Mouse (Mus musculus) embryonic facial prominence, embryonic 10.5 days (tissue): ENCODE data around the gene Gpsm1. TPM values are rescaled to one million over a fixed set of nuclear protein-coding genes. Genes with fewer than 3 reads are reported as not detected.

Experiments
- DNase-seq: peaks from one replicate; pipeline ENCODE4 v3.0.0-alpha.2; 2017; ENCODE audit warnings: low spot score
- H3K27ac ChIP-seq: fragments of 300-500 bp; sonication (generic); replicated peaks from 2 replicates; pipeline ENCODE4 v1.5.1; 2016; ENCODE audit warnings: mild to moderate bottlenecking
- H3K27me3 ChIP-seq: fragments of 300-500 bp; sonication (generic); replicated peaks from 2 replicates; pipeline ENCODE4 v1.6.1; 2016; ENCODE audit warnings: low read depth, mild to moderate bottlenecking; ENCODE audit not compliant: poor library complexity, severe bottlenecking
- H3K36me3 ChIP-seq: fragments of 300-500 bp; sonication (generic); replicated peaks from 2 replicates; pipeline ENCODE4 v1.6.1; 2016; ENCODE audit warnings: mild to moderate bottlenecking, moderate library complexity
- H3K4me1 ChIP-seq: fragments of 300-500 bp; sonication (generic); 2 replicates; pipeline ENCODE4 v1.6.1; 2016
- H3K4me3 ChIP-seq: fragments of 300-500 bp; sonication (generic); 2 replicates; pipeline ENCODE4 v1.5.1; 2016; ENCODE audit warnings: mild to moderate bottlenecking, moderate library complexity
- H3K9me3 ChIP-seq: fragments of 300-500 bp; sonication (generic); 2 replicates; pipeline ENCODE4 v1.6.1; 2016; ENCODE audit warnings: mild to moderate bottlenecking
- WGBS: fragments of 180-500 bp; shearing (Covaris S2); methylation state at CpG from one replicate; pipeline ENCODE4 v1.1.7; 2016; 5-methylcytosine and 5-hydroxymethylcytosine counted together
- polyA plus RNA-seq: library from polyadenylated mRNA; unstranded; fragments of >200 nt; fragmentation: Nextera tagmentation; extraction: Ambion mirVana; gene quantifications from 2 replicates; pipeline ENCODE4 v1.2.1, GENCODE M21; 2016

Gene Gpsm1
- polyA plus RNA-seq, 1 experiment from 2014 or later = 96.7 TPM

- peak overlapping the region; percentile 92 for H3K4me3 ChIP-seq
- H3K27ac ChIP-seq = peak overlapping the region; percentile 98; the same call in 1 of the 2 replicates
- no peak for DNase-seq
- no peaks in the 10 kb centered on the region; the same call in 1 of the 2 replicates for H3K27me3 ChIP-seq
- 87% methylated on average over 11 of the region's 11 CpGs for WGBS
- H3K36me3 ChIP-seq = peaks cover 25% of the 10 kb centered on the region
- peaks cover 47% of the 10 kb centered on the region for H3K4me1 ChIP-seq
- no peaks in the 10 kb centered on the region for H3K9me3 ChIP-seq
Observed at GRCm38 (mm10) chr2:26353066-26353980, 38.0 kb downstream of the Gpsm1 start.

GRCm38 (mm10) chr2:26354401-26354800, 39.1 kb downstream of the Gpsm1 start:
- Histone ChIP-seq H3K36me3 (peaks cover 14% of the 10 kb centered on the region), H3K9me3 (no peaks in the 10 kb centered on the region), H3K4me1 (peaks cover 43% of the 10 kb centered on the region), H3K4me3 (no peak overlapping the region), H3K27ac (no peak overlapping the region), H3K27me3 (no peaks in the 10 kb centered on the region; the same call in 1 of the 2 replicates)
- WGBS = 94% methylated on average over 4 of the region's 4 CpGs
- no peak for DNase-seq

GRCm38 (mm10) chr2:26356231-26356630, 40.9 kb downstream of the Gpsm1 start:
- H3K9me3 ChIP-seq = no peaks in the 10 kb centered on the region
- DNase-seq = no peak
- 86% methylated on average over 4 of the region's 4 CpGs for WGBS
- H3K27ac ChIP-seq = no peak overlapping the region
- H3K4me1 ChIP-seq = peaks cover 30% of the 10 kb centered on the region
- H3K36me3 ChIP-seq = peaks cover 2% of the 10 kb centered on the region; the same call in 1 of the 2 replicates
- H3K27me3 ChIP-seq = no peaks in the 10 kb centered on the region; the same call in 1 of the 2 replicates
- no peak overlapping the region for H3K4me3 ChIP-seq

DNA sequence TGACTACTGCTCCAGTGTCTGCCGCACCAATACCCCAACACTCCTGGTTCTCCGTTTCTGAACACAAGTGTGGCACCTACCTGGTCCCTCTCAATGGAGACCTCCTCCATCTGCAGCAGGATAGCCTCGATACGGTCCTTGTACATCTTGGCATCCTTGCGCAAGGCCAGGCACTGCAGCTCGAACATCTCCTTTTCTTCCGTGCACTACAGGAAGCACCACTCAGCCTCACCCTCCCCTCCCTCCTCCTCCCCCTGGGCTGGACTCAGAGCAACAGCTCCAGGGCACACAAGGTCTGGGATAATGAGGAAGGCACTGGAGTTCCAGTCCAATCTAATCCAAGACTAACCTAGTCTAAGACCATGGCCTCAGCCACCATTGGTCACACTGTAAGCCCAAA, 41.4 kb downstream of the Gpsm1 start:
- H3K9me3 ChIP-seq = no peaks in the 10 kb centered on the region
- no peak overlapping the region for H3K4me3 ChIP-seq
- no peak overlapping the region for H3K27ac ChIP-seq
- H3K36me3 ChIP-seq = peaks cover 4% of the 10 kb centered on the region; the same call in 1 of the 2 replicates
- peaks cover 26% of the 10 kb centered on the region for H3K4me1 ChIP-seq
- DNase-seq = no peak
- 74% methylated on average over 7 of the region's 7 CpGs for WGBS
- no peaks in the 10 kb centered on the region; the same call in 1 of the 2 replicates for H3K27me3 ChIP-seq

DNA sequence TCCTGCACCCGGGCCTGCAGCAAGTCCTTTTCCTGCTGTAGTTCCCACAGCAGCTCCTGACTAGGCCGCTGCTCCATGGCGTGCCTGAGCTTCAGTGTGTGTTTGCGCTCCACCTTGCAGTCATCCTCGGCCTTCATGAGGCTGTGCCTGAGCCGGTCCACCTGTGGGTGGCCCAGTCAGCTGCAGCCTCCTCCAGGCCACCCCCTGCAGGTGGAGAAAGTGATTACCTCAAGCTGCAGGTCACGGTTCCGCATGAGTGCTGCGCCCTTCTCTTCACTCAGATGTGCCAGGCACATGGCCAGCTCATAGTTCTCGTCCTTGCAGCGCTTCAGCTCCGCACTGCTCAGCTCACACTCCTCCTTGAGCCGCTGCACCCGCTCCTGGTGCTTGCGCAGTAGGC, 42.2 kb downstream of the Gpsm1 start:
- WGBS = 49% methylated on average over 15 of the region's 15 CpGs

GRCm38 (mm10) chr2:26358667-26359320, 43.5 kb downstream of the Gpsm1 start:
- H3K9me3 ChIP-seq = no peaks in the 10 kb centered on the region
- H3K36me3 ChIP-seq = peaks cover 20% of the 10 kb centered on the region
- peaks cover 11% of the 10 kb centered on the region for H3K4me1 ChIP-seq
- WGBS = 89% methylated on average over 13 of the region's 13 CpGs
- H3K27ac ChIP-seq = no peak overlapping the region
- no peak for DNase-seq
- no peaks in the 10 kb centered on the region for H3K27me3 ChIP-seq
- H3K4me3 ChIP-seq = no peak overlapping the region

More for the DNA sequence above, 42.2 kb downstream of the Gpsm1 start:
- peaks cover 23% of the 10 kb centered on the region for H3K4me1 ChIP-seq
- H3K36me3 ChIP-seq = peaks cover 7% of the 10 kb centered on the region
- peak; percentile 17 for DNase-seq
- H3K27ac ChIP-seq = no peak overlapping the region; the same call in 1 of the 2 replicates
- H3K9me3 ChIP-seq = no peaks in the 10 kb centered on the region
- H3K27me3 ChIP-seq = no peaks in the 10 kb centered on the region; the same call in 1 of the 2 replicates
- no peak overlapping the region for H3K4me3 ChIP-seq

GRCm38 (mm10) chr2:26359983-26360382, 44.7 kb downstream of the Gpsm1 start:
- DNase-seq = no peak
- Histone ChIP-seq H3K4me1 (peaks cover 11% of the 10 kb centered on the region), H3K36me3 (peaks cover 32% of the 10 kb centered on the region), H3K4me3 (no peak overlapping the region), H3K27me3 (no peaks in the 10 kb centered on the region), H3K9me3 (no peaks in the 10 kb centered on the region), H3K27ac (no peak overlapping the region)
- WGBS = 89% methylated on average over 6 of the region's 6 CpGs

DNA sequence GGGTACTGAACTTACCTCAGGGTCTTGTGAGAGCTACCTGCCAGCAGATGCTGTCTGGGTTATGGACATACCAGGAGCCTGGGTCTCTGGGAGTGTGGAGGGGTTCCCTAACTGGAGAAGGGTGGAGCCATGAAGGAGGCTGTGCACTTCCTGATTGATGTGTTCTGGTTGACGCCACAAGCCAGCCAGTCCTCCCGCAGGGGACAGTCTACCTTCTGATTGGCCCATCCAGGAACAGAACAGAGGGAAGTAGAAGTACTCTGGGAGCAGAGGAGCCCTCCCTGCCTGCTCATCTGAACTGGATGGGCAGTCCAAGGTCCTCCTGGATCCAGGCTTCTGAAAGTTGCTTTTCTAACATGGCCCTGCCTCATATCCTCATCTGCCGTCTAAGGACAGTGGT, 45.5 kb downstream of the Gpsm1 start, which contains the start of gene Card9:
Gene Card9 (minus strand): TSS at position 147 of the 400 bp plus-strand sequence.
- Histone ChIP-seq H3K4me3 (no peak within 1 kb of the TSS), H3K9me3 (no peaks in the 10 kb centered on the region), H3K36me3 (peaks cover 40% of the 10 kb centered on the region), H3K27ac (no peak within 1 kb of the TSS), H3K4me1 (peaks cover 11% of the 10 kb centered on the region), H3K27me3 (no peaks in the 10 kb centered on the region)
- no peak for DNase-seq
- 56% methylated on average over 3 of the region's 3 CpGs for WGBS

DNA sequence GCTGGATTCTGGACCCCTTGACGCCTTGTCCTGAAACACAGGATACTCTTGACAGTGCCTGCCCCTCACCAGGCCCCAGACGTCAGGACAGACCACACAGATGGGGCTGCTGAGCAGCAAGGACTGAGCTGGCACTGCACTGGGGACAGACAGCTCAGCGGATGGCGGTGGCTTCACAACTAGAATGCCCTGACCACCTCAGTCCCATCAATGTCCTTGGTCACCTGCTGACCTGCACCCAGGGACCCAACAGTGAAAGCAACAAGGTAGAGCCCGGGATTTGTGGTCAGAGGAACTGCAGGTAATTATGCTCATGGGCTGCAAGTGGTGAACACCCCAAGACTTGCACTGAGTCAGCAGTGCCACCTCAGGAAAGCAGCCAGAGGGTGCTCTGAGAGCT, 47.7 kb downstream of the Gpsm1 start:
- no peak for DNase-seq
- H3K4me3 ChIP-seq = no peak overlapping the region
- no peaks in the 10 kb centered on the region for H3K27me3 ChIP-seq
- WGBS = 83% methylated on average over 5 of the region's 5 CpGs
- no peaks in the 10 kb centered on the region for H3K9me3 ChIP-seq
- H3K4me1 ChIP-seq = no peaks in the 10 kb centered on the region
- H3K27ac ChIP-seq = no peak overlapping the region
- peaks cover 62% of the 10 kb centered on the region for H3K36me3 ChIP-seq

DNA sequence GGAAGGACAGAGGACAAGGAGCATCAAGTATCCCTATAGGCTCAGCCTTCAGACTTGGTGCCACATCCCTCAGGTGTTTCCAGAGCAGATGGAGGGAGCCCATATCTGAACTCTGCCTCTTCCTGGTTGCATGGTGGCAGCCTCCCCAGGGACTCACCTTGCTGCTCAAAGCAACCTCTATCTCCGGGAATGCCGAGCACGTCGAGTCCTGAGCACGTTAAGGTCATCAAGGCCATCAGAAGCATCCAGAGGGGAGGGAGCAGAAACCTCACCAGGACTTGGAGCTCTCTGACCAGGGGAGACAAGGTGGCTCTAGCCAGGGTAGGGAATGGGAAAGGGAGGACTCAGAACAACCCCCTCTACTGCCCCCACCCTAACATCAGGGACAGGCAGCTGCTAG, 48.2 kb downstream of the Gpsm1 start:
- peaks cover 67% of the 10 kb centered on the region for H3K36me3 ChIP-seq
- 83% methylated on average over 5 of the region's 5 CpGs for WGBS
- no peak for DNase-seq
- no peaks in the 10 kb centered on the region for H3K9me3 ChIP-seq
- H3K27ac ChIP-seq = no peak overlapping the region
- no peaks in the 10 kb centered on the region for H3K27me3 ChIP-seq
- no peak overlapping the region for H3K4me3 ChIP-seq
- H3K4me1 ChIP-seq = no peaks in the 10 kb centered on the region

DNA sequence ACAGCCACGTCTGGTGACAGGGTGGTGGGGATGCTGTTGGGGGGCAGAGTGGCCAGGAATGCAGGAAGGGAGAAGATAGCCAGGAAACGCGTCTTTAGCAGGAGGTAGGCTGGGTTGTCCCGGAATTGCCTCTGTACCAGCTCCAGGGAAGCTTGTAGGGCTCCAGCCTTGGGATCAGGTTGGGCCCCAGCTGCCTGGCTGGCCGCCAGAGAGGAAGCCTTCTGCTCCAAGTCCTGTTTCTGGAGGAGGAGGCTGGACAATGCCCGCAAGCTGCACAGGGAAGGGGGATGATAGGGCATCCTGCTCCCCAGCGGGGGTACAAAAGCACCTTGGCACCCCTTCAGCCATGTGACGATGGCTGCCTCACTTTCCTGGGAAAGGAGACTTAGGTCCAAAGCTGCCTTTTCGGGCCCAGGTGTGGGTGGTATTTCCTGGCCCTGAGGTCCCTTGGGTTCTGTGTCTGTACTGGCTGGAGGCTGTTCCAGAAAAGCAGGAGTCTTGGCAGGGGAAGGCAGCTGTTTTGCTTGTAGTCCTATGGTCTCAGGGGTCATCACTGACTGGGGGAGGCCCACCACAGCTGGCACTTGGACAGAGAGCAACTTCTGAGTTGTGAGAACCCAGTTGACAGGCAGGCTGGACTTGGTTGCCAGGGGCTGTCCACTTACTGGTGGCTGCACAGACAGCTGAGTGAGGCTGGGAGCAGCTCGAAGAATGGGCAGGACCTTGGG, 49.6 kb downstream of the Gpsm1 start:
- H3K27ac ChIP-seq = no peak overlapping the region
- WGBS = 90% methylated on average over 10 of the region's 10 CpGs
- DNase-seq = no peak

DNA sequence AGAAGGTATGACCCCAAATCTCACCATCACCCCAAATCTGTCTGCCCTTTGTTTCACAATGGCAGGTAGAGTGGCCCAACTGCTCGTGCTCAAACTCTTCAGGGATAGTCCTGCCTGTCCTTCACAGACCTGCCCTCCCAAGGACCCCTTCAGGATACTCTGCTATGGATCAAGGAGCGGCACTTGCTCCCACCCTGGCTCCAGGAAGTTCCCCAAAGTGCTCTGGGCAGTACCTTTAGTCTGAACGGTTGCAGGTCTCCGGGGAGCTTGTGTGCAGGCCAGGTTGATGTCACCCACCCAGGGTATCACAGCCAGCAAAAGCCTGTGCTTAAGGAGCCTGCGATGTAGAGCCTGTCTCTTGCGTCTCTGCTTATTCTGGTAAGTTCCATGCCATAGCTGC, 52.6 kb downstream of the Gpsm1 start:
- H3K27ac ChIP-seq = no peak overlapping the region
- no peak for DNase-seq
- H3K36me3 ChIP-seq = peaks cover 100% of the 10 kb centered on the region
- 93% methylated on average over 6 of the region's 6 CpGs for WGBS
- no peaks in the 10 kb centered on the region for H3K9me3 ChIP-seq
- H3K4me1 ChIP-seq = no peaks in the 10 kb centered on the region
- no peak overlapping the region for H3K4me3 ChIP-seq
- H3K27me3 ChIP-seq = no peaks in the 10 kb centered on the region

More for the DNA sequence above, 49.6 kb downstream of the Gpsm1 start:
- Histone ChIP-seq H3K9me3 (no peaks in the 10 kb centered on the region), H3K4me1 (no peaks in the 10 kb centered on the region), H3K36me3 (peaks cover 81% of the 10 kb centered on the region), H3K4me3 (no peak overlapping the region), H3K27me3 (no peaks in the 10 kb centered on the region)
